Mouse (Mus musculus): ENCODE measurements at regions not wholly inside any gene's neighbourhood (a gene's known extent, or its start where the extent isn't known, plus 50 kb on each side); places are given as distances from the start of the nearest gene placed in this dataset.

DNA sequence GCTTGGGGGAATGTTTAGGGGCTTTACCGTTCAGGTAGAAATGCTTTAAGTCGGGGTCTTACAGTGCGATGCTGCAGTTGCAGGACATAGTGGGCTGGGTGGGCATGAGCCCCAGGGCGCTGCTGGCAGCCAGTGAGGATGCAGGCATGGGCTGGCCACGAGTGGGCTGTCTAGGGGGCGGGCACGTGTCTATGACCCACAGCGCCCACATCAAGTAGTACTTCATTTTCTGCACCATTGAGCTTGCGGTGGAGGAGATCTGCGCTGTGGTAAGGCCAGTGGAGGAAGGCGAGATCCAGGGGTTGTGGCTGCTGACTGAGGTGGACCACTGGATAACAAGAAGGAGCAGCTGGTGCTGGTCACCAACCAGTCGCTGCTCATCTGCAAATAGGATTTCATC, 52.4 kb upstream of the Olfr291 start:
- no peaks in the 10 kb centered on the region for H3K27me3 ChIP-seq

DNA sequence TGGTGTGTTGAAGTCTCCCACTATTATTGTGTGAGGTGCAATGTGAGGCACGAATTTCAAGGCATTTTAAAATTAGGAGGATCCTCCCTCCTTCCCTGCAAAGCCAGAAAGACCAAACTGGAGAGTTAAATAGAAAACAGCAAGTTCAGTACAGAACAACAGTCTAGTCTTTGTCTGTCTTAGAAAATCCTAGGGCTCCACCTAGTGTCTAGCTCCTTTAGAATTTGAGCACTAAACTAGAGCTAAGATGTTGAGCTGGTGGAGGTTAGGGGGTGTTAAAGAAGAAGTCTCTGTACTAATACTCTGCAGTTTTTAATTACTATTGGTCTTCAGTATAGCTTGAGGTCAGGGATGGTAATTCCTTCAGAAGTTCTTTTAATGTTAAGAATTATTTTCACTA, 58.7 kb upstream of the Olfr291 start:
- 0 out of 2 replicates have a peak, but pooled peaks have one; percentile 48 for ATAC-seq
- H3K4me2 ChIP-seq: no peak overlapping the region
- no peaks in the 10 kb centered on the region for H3K27me3 ChIP-seq
- no peak overlapping the region for H3K9ac ChIP-seq
- no peaks in the 10 kb centered on the region for H3K36me3 ChIP-seq (ENCODE audit: poor library complexity, severe bottlenecking)
- 10% methylated on average over 1 of the region's 1 CpGs for WGBS
- no peaks in the 10 kb centered on the region for H3K9me3 ChIP-seq (replicated peaks)
- H3K27ac ChIP-seq: no peak overlapping the region
- H3K4me1 ChIP-seq: no peaks in the 10 kb centered on the region
- no peak overlapping the region for H3K4me3 ChIP-seq

More for the DNA sequence above, 52.4 kb upstream of the Olfr291 start:
- H3K9me3 ChIP-seq (replicated peaks): no peaks in the 10 kb centered on the region
- H3K9ac ChIP-seq: no peak overlapping the region
- H3K36me3 ChIP-seq (ENCODE audit: poor library complexity, severe bottlenecking): no peaks in the 10 kb centered on the region
- H3K4me2 ChIP-seq: no peak overlapping the region
- no peak for ATAC-seq
- H3K27ac ChIP-seq: no peak overlapping the region
- WGBS: 48% methylated on average over 12 of the region's 12 CpGs
- H3K4me1 ChIP-seq: no peaks in the 10 kb centered on the region
- H3K4me3 ChIP-seq: no peak overlapping the region

DNA sequence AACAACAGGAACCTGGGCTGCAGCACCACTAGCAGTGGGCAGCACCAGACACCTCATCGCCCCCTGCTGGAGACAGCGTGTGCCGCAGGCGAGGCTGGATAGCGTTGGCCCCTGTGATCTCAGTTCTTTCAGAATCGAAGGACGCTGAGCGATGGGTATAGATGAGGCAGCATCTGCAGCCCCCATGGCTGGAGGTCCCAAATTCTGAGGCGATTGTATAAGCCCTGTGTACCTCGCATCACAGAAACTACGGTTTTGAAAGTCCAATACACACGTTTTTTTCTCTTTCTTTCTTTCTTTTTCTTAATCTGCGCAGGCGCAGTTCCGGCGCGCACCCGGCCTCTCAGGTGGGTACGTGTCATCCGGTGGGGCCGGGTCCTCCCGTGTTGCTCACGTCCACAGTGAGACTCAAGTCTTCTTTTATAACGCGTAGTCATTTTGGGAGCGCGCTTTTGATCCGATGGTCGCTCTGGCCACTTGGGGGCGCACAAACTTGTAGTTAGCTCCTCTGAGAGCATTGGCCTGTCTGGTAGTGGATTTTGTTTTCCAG, 74.0 kb upstream of the Olfr291 start:
- peak overlapping the region; percentile 63 for H3K4me2 ChIP-seq
- H3K36me3 ChIP-seq (ENCODE audit: poor library complexity, severe bottlenecking): no peaks in the 10 kb centered on the region
- no peaks in the 10 kb centered on the region for H3K9me3 ChIP-seq (replicated peaks)
- H3K9ac ChIP-seq: peak overlapping the region; percentile 61
- ATAC-seq: peak; percentile 96
- WGBS: under 1% methylated on average over 30 of the region's 30 CpGs
- peak overlapping the region; percentile 44 for H3K4me3 ChIP-seq
- no peaks in the 10 kb centered on the region for H3K4me1 ChIP-seq
- H3K27me3 ChIP-seq: no peaks in the 10 kb centered on the region
- peak overlapping the region; percentile 21 for H3K27ac ChIP-seq

DNA sequence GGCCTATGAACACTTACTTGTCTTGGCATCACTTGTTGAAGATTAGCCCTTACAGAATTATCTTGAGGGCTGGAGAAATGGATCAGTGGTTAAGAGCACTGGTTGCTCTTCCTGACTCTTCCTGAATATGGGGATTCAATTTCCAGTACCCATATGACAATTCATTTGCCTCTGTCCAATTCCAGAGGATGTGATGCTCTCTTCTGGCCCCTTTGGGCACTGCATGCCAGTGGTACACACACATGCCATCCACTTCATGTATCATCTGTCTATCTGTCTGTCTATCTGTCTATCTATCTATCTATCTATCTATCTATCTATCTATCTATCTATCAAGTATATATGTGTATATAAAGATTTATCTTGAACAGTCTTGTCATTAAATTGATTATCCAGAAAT, 75.7 kb upstream of the Olfr291 start:
- Histone ChIP-seq H3K4me1 (no peaks in the 10 kb centered on the region), H3K4me2 (no peak overlapping the region), H3K4me3 (no peak overlapping the region), H3K36me3 (ENCODE audit: poor library complexity, severe bottlenecking) (no peaks in the 10 kb centered on the region), H3K27me3 (no peaks in the 10 kb centered on the region), H3K9me3 (replicated peaks) (no peaks in the 10 kb centered on the region), H3K27ac (no peak overlapping the region), H3K9ac (no peak overlapping the region)
- ATAC-seq: no peak

DNA sequence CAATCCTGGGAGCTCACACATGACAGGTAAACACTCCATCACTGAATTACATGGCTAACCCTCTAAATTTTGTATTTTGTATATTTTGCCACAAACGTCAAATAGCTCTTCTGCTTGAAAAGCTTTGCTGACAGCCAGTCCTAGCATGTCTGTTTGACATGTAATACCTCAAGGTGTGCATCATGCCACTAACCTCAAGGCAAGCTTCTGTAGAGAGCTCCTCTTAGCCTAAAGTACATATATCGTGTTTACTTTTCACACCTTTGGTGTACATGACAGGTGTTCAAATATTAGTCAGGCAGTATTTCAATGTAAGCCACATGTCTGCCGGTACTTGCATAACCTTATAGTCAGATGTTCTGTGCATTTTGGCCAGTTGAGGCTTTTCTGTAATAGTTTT, 66.5 kb upstream of the Zfand6 start:
- Histone ChIP-seq H3K4me3 (no peak overlapping the region), H3K27me3 (no peaks in the 10 kb centered on the region), H3K4me1 (no peaks in the 10 kb centered on the region), H3K9me3 (replicated peaks) (no peaks in the 10 kb centered on the region), H3K4me2 (no peak overlapping the region), H3K9ac (no peak overlapping the region), H3K36me3 (ENCODE audit: poor library complexity, severe bottlenecking) (no peaks in the 10 kb centered on the region), H3K27ac (no peak overlapping the region)
- WGBS: 88% methylated on average over 3 of the region's 3 CpGs
- ATAC-seq: no peak

DNA sequence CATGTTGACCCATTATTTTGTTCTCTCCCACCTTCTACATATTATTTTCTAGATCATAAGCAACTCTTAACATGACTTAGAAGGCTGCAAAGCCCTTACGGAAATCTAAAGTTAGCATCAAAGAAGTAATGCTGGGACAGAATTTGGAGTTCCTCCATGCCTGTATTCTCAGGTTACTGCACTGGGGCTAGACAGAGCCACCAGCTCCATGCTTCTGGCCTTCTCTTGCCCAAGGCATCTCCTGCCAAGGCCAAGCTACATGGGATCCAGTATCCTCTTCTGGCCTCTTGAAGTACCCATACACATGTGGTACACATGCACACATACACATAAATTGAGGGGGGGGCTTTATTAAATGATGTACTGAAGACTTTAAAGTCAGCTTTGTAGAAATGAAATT, 63.6 kb upstream of the Zfand6 start:
- no peak overlapping the region for H3K27ac ChIP-seq
- H3K4me1 ChIP-seq: peaks cover 5% of the 10 kb centered on the region; the same call in 1 of the 2 replicates
- H3K4me3 ChIP-seq: no peak overlapping the region
- WGBS: 83% methylated on average over 1 of the region's 1 CpGs
- H3K36me3 ChIP-seq (ENCODE audit: poor library complexity, severe bottlenecking): no peaks in the 10 kb centered on the region
- no peak overlapping the region for H3K9ac ChIP-seq
- no peaks in the 10 kb centered on the region for H3K9me3 ChIP-seq (replicated peaks)
- no peak for ATAC-seq
- H3K27me3 ChIP-seq: no peaks in the 10 kb centered on the region
- H3K4me2 ChIP-seq: no peak overlapping the region

DNA sequence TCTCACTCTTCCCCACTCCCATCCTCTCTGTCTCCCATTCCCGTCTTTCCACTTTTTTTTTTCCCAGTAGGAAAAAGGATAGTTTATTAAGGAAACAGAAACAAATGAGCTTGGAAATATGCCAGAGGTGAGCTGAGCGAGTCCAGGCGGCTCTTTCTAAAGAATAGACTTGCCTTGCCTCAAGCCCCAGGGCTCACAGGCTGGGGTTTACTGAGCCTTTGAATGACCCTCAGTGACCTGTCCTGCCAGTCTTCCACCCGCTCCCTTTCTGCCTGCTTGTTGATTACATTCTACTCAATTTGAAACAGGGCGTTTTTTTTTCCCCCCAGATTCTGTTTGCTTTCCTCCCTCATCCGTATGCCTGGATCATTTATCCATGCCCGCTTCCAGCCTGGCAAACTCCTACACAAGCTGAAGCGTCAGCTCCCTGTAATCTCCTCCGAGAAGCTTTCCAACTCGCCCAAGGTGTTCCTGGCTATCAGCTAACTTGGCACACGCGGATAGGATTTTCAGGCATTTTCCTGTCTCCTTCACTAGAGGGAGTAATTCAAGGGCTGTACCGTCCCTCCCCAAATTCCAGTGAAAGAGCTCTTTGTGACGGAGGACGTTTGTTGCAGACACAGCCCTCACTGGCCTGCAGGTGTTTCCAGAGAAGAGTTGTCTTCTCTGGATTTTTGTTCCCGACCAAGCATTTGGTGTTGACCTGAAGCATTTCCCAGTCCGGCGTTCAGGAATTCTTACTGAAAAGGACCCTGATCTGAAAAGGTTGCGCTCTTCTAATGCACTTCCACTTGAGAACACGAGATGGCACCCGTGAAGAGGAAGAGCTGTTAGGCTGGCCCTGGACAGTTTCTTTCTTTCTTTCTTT, 59.9 kb upstream of the Zfand6 start:
- Histone ChIP-seq H3K27me3 (no peaks in the 10 kb centered on the region), H3K4me3 (peak overlapping the region; percentile 47), H3K36me3 (ENCODE audit: poor library complexity, severe bottlenecking) (no peaks in the 10 kb centered on the region), H3K9me3 (replicated peaks) (no peaks in the 10 kb centered on the region), H3K4me2 (peak overlapping the region; percentile 64), H3K9ac (peak overlapping the region; percentile 58), H3K4me1 (peaks cover 5% of the 10 kb centered on the region; the same call in 1 of the 2 replicates), H3K27ac (no peak overlapping the region)
- 1% methylated on average over 21 of the region's 21 CpGs for WGBS
- peak; percentile 91 for ATAC-seq

DNA sequence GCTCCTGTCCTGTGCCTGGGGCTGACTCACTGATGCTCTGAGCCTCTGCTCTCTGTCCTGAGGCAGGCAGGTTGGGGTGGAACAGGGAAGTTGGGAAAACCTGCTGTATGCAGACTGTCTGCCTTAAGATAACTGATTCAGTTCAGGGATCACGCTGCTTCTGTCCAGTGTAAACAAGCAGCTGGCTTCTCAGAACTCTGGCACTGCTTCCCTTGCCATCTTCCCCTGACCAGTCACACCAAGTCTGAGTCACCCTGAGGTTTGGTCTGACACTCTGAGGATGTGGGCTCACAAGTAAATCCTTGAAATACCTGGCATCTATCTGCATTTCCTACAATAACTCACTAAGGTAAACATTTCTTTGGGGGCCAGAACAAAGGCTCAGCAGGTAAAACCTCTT, 58.1 kb upstream of the Zfand6 start:
- no peaks in the 10 kb centered on the region for H3K9me3 ChIP-seq (replicated peaks)
- 90% methylated on average over 1 of the region's 1 CpGs for whole genome bisulfite sequencing
- H3K27ac ChIP-seq: no peak overlapping the region
- ATAC-seq: no peak
- H3K36me3 ChIP-seq (ENCODE audit: poor library complexity, severe bottlenecking): no peaks in the 10 kb centered on the region
- H3K4me1 ChIP-seq: peaks cover 5% of the 10 kb centered on the region; the same call in 1 of the 2 replicates
- no peaks in the 10 kb centered on the region for H3K27me3 ChIP-seq
- no peak overlapping the region for H3K9ac ChIP-seq
- H3K4me3 ChIP-seq: no peak overlapping the region
- H3K4me2 ChIP-seq: no peak overlapping the region

DNA sequence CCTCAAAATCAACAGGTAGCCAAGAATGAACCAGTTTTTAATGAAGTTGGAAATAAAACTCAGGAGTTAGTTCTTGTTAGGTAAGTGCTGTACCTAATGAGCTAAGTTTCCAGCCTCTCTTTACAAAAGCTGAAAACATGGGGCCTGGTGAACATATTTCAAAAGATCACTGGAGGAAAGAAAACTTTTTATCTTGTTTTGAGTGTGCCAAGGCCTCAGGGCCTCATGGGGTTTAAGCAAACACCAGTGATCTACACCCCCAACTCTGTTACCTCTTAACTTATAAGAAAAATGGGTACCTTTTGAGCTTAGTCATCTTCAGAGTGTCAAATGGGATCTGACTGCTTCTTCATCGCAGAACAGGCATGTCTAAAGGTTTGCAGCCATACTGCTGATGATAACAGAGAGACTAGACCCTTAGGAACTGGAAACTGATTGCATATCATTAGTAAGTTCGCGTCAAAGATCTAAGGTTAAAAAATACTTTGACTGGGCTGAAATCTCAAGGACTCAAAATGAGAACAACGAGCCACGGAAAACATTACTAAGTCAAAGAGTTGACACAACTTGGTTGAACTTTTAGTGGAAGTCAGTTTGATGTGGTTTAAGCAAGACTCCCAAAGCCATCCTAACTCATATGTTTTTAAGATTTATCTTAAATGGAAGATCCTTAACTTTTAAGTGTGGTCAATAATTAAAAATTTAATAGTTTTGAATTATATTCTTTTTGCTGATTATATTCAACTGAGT, 54.7 kb upstream of the Zfand6 start:
- H3K9ac ChIP-seq: no peak overlapping the region
- WGBS: 91% methylated on average over 5 of the region's 5 CpGs
- H3K27ac ChIP-seq: no peak overlapping the region
- no peak for ATAC-seq
- no peak overlapping the region for H3K4me3 ChIP-seq
- no peak overlapping the region for H3K4me2 ChIP-seq
- H3K9me3 ChIP-seq (replicated peaks): no peaks in the 10 kb centered on the region
- no peaks in the 10 kb centered on the region for H3K36me3 ChIP-seq (ENCODE audit: poor library complexity, severe bottlenecking)
- no peaks in the 10 kb centered on the region for H3K27me3 ChIP-seq
- peaks cover 3% of the 10 kb centered on the region; the same call in 1 of the 2 replicates for H3K4me1 ChIP-seq

DNA sequence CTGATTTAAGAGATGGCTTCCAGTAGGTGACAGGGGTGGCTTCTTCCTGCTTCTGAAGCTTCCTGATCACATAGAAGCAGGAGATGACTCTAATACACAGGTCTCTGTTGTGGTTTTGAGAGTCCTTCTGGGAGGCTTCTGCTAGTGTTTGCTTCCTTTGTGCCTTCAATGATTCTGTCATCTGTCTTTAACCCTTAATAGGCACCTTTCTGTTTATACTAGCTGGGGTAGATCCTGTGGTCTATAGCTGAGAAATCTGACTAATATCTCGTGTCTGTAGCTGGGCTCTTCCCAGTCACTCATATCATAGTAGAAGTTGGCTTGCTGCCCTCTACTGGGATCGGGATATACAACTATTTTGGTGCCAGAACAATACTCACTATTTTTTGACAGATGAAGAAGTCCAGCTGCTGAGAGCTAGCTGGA, 50.2 kb upstream of the Zfand6 start:
- Histone ChIP-seq H3K4me1 (no peaks in the 10 kb centered on the region), H3K4me3 (no peak overlapping the region), H3K4me2 (no peak overlapping the region), H3K27me3 (no peaks in the 10 kb centered on the region), H3K36me3 (ENCODE audit: poor library complexity, severe bottlenecking) (no peaks in the 10 kb centered on the region), H3K27ac (no peak overlapping the region), H3K9ac (no peak overlapping the region), H3K9me3 (replicated peaks) (no peaks in the 10 kb centered on the region)
- WGBS: 34% methylated on average over 2 of the region's 2 CpGs
- no peak for ATAC-seq

Data from forebrain, embryonic 13.5 days (tissue).